Mouse (Mus musculus) CH12F3 (cell line): ENCODE results near the gene Swt1.
"Not testable (repeated sequence)": the region's sequence is repeated elsewhere in the genome, so short reads cannot be mapped to it uniquely, and the experiment has no call there.

ENCODE experiments used
- in situ Hi-C: fragments of 300-500 bp; cut with MboI; formaldehyde crosslinking; loops from 2 replicates; pipeline ENCODE4 v1.14.3; 2020; ENCODE audit warnings: low sequenced_read_pairs

The Swt1 gene

DNA sequence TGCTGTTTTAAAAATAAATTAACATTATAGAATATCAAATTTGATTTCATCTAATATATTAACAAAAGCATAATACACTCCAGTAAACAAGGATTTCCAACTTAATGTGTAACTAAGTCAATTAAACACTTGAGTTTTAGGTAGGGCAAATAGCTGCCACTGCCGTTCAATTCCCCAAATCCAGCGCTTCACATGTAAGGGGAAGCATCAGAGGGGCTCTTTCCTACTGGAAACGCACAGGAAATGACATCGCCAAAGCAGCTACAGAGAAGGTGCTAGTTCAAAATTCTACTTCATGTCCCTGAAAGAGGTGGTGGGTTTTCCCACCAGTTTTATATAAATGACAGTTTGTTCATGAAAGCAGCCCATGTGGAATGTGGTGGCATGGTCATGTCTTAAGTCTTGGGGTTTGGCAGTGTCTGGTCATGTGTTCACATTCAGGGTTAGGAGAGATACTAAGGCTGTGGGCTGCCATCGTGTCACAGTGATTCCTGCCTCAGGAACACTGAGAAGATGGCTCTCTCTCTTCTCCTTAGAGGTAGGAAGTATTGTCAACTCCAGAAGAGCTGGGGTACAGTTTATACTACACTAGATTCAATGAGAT, 60.4 kb downstream of the Swt1 start:
- in situ Hi-C loops, result no loop called here

DNA sequence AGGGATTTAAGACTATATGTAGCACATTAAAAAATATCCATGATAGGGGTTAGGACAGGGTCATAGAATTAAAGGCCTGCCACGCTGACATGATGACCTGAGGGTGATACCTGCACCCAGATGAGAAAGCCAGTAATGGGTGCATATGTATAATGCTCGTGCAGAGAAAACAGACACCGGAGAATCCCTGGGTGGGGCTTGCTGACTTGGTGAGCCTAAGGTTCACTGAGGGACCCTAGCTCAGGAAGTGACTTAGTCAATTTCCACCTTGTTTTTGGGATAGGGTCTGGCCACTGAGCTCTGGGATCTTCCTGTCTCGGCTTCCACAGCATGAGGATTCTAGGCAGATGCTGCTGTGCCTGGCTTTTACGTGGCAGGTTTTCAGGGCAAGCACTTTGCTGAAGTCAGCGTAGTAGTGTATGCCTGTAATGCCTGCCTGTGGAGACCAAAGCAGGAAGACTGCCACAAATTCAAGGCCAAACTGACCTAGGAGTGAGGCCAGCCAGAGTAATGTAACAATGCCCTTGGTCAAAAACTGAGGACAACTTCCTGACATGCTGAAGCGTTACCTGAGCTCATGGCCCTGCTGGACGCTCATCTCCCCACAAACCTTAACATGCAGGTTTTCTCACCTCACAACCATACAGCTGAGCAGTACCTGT, 61.2 kb downstream of the Swt1 start:
- in situ Hi-C loops, result no loop called here

DNA sequence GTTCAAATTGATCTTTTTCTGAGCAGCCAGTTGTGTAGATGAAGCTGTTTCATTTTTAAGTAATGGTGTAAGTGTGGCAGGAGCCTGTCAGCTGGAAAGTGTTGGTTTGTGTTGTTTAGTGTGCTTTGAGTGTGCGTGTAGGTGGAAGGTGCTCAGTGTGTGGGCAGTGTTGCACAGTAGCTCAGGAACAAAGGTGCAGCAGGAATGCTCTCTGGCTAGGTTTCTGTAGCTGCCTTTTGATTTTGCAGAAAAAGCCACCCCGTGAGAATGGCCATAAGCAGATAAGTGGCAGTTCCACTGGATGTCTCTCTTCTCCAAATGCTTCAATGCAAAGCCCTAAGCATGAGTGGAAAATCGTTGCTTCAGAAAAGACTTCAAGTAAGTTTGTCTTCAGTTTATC, 68.9 kb downstream of the Swt1 start:
- in situ Hi-C loops, result loop anchor here (10.0 kb wide), 1 partner anchor 285 kb away; no protein-coding TSS in a partner anchor

DNA sequence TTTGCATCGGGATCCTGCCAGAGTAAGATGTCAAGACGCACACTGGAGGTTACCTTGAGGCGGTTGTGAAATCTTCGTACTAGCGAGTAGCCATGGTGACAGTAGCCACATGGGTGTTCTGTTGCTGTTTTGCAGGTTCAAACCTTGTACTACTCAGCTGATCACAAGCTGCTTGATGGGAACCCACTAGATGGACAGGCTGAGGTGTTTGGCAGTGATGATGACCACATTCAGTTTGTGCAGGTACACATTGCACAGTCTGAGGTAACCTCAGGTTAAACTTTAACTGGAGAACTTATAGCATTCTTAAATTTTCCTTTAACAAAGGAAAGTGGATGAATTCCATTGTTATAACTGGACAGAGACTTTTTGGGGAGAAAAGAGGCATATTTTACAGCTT, 72.3 kb downstream of the Swt1 start:
- in situ Hi-C loops, result loop anchor here (10.0 kb wide), 1 partner anchor 281 kb away; no protein-coding TSS in a partner anchor

DNA sequence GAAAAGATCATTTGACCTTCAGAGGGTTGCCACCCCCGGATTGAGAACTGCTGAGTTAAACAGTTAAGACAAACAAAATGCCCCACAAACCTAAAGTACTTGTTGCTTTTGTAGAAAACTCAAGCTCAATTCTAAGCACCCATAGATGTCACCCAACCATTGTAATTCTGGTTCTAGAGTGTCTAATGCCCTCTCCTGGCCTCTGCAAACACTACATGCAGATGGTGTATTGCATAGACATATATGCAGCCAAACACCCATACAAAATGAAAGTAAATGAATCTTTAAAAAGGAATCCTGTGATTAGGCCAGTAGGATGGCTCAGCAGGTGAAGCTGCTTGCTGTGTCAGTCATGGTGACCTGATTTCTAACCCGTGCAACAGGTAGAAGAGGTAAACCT, 75.3 kb downstream of the Swt1 start:
- in situ Hi-C loops, result loop anchor here (10.0 kb wide), 1 partner anchor 278 kb away; no protein-coding TSS in a partner anchor

DNA sequence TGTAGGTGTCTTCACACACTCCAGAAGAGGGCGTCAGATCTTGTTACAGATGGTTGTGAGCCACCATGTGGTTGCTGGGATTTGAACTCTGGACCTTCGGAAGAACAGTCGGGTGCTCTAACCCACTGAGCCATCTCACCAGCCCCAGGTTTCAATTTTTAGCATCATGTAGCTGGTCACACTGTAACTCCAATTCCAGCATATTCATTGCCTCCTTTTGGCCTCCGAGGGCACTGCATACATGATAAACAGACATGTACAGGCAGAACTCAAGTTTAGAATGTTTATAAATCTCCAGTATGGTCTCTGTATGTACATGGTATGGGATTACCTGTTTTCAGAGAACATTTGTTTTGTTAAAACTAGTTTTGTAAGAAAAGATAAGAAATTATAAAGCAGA, 80.0 kb downstream of the Swt1 start:
- in situ Hi-C loops, result not testable (repeated sequence)

DNA sequence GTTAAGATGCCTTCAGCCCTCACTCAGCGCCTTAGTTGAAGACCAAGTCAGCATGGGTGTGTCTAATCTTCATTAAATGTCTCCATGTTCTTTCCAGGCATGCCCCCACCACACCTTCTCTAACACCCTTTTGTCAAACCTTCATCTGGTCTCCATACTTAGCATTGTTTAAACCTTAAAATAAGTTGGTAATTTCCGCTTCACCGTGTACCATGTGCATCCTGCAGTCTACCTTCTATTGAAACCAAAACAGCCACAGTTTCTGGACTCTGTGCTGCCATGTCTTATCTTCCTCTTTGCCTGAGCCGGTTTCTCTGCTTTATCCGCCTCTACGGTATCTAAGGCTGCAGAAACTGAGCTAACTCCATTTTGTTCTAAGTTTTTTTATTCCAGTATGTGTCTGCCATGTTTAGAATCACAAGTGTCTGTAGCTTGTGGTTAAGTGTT, 81.6 kb downstream of the Swt1 start:
- in situ Hi-C loops, result no loop called here

DNA sequence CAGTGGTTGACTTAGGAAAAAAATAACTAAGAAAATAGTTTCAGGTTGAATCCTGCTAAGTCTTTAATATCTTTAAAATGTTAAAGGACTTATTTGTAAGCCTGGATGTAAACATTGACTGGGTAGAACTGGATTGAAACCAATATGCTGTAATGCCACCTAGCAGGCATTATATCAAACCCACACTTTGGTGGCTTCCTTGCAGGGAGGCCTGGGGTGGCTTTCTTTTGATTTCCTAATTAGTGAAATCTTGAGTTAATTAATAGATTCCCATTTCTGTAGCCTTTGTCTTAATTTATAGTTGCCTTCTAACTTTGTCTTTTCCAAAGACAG, 82.4 kb downstream of the Swt1 start:
- in situ Hi-C loops, result no loop called here

DNA sequence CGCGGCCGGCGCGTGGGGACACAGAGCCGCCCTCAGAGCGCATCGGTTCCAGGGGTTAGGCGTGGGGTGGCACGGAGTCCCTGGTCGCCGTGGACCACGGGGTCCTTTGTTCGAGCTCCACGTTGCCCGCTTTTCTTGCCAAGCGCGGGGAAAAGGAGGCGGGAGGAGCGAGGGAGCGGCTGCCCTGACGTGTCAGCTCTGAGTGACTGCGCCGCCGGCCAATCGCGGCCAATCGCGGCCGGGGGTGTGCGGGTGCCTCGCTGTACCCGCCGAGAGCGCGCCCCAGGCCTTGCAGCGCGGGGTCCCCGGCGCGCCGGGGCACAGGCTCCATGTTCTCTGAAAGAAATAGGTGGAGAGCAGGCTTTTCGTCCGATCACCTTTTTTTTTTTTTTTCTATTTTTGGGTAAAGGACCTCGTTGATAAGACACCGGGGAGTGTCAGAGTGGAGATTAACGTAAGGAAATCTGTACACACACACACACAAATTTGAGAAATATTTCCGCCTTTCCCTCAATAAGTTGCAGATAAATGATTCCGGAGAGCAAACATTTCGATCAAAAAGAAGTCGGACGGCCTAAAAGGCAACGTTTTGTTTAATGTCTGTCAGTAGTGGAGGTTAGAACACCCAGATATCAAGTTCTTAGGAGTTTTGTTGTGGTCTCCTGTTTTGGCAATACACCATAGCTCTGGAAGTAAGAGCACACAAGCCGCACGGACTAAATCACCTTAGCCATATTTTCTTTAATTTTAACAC, 83.0 kb downstream of the Swt1 start:
- in situ Hi-C loops, result no loop called here

DNA sequence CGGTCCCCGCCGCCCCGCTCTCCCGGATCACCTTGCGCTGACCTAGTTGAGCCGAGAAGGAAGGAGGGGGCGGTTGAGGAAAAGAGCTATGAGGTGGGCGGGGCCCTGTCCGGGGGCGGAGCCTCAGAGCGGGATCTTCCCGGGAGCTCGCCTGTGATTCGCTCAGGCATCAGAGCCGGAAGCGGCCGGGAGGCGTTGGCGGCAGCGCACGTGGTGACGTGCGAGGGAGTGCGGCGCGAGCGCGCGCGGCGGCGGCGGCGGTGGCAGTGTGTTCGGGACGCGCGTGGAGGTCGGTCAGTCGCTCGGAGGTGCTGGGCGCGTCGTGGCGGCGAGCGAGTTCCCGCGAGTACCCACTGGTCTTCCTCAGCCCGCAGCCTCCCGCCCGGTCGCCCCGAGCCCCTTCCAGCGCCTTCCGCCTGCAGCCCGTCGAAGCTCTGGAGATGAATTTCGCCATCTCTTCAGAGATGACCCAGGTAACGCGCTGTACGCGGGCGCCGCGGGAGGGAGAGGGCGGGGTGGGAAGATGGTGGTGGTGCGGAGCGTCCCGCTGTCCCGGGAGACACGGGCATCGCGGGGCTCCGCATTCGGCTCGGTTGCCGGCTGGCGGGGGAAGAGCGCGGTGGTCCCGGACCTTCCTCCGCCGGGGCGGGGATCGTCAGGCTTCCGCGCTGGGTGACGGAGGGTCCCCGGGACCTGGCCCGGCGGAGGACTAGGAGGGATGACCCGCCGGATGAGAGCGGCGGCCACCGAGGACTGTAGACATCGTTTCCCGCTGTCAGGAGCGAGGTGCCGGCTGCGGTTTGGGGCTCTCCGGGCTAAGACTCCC, 83.8 kb downstream of the Swt1 start, which contains the start of gene Ivns1abp:
TSS of gene Ivns1abp (plus strand) at position 195 of the 826 bp plus-strand sequence.
- in situ Hi-C loops, result no loop called here

DNA sequence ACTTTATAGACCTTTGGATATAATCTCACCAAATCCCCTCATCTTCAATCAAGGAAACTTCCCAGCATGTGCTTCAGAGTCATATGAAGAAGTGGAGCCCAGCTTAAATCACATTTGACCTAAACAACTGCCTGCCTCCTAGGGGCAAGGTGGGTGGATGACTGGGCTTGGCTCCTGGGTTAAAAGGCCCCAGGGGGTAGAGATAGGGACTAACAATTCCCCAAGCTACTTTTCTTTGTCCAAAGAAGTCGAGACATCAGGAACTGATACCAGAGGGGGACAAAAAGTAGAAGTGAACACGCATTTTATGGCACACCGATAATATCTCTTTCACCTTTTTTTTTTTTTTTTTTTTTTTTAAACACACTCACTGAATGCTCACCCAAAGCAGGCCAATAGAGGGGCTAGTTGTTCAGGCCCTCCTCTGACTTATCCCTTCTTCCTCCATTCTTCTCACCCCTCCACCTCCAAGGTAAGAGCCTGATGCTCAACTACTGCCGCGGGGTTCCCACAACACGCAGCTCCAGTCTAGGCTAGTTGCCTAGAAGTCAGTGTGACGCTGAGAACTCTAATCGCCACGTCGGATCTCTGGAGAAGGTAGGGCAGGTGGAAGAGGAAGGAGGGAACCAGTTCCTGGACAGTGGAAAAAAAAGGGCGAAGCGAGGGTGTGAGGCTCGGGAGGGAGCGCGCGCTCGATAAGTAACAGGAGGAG, 84.5 kb downstream of the Swt1 start:
- in situ Hi-C loops, result no loop called here

DNA sequence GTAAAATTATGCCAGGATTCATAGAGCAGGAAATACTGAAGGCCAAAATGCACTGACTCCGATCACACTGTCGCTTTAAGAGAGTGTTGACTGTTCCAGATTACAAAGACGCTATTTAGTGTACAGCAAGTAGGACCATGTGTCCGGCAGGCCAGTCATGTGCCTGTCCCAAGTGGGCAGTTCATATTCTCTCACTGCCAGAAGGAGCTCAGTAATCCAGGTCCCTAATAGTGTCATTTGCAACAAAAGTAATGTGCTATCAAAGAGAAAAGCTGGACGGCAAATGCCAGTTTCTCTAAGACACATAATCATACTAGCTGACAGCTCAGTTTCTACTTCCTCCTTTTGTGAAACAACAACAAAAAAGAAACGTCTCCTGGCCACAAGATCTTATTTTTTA, 85.3 kb downstream of the Swt1 start:
- in situ Hi-C loops, result no loop called here

DNA sequence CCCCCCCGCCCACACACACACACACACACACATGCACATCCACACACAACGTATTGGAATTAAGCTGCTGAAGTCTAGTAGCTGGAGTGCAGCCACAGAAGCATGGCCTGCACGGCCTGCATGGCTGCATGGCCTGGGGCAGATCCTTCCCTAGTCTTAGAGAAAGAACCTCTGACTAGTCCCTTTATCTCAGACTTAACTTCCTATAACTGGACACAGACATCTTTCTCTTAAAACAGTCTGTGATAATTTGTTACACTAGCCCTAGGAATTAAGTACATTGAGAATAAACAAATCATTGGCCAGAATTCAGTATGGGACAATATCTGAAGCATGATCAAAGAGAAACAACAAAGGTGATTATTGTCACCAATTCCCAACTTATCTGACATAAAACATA, 85.9 kb downstream of the Swt1 start:
- in situ Hi-C loops, result no loop called here

DNA sequence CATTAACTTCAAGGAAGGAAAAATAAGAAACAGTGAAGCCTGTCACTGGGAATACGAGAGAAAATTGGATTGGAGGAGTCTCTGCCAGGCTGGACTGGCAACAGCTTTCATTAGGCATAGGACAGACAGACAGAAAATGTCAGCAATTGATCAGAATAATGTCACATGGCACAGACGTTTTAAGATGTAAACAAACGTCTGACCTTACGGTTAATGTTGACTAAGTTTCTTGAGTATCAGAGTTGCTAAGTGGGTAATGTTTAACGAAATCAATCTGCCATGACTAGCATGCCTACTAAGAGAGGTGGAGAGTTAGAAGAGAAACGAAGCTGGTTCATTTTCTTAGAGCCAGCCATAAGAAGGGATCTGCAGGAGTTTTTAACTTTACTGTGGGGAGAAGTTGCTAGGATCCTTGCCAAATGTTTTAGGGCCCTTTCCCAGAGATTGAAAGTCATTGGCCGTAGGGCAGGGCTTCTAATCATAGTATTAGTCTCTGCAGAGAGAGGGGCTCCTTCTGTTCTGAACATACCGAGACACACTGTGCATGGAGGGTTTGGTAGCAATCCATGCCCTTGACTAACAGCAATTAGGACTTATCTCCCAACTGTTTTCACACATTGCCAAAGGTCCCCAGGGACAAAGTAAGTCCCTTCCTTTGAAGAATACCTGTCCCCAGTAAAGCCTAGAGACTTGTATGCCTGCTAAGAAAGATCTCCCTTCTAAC, 86.8 kb downstream of the Swt1 start:
- in situ Hi-C loops, result no loop called here

DNA sequence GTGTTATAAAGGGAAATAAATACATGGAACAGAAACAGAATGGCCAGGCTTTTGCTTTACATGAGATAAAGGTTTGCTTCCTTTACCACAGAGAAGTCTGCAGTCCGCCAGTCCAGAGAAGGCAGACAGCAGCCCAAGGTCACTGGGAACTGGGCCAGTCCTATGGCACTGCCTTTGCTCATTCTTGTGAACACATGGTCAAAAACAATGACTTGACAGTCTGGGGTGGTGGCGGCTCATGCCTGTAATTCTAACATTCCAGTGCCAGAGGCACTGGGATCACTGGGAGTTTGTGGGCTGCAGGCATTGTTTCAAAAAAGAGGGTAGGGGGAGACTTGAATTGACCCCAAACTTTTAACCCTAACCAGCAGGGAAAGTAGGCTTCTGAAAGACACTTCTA, 89.3 kb downstream of the Swt1 start:
- in situ Hi-C loops, result no loop called here

DNA sequence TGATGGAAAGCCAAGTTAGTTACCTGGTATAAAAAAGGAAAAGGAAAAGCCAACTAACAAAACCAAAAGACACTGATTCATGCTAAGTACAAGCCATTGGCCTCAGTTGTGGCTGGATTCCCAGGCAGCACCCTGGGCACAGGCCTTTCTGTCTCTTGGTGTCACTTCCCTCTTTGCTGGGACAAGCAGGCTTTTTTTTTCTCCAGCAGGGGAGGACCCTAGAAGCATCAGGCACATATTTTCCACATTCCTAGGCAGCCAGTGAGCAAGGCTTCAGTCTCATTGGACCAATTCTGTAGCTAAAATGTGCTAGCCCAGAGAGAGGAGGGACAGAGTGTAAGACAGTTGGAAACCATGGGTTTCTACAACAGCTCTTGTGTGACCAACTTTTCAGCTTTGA, 90.0 kb downstream of the Swt1 start:
- in situ Hi-C loops, result no loop called here

DNA sequence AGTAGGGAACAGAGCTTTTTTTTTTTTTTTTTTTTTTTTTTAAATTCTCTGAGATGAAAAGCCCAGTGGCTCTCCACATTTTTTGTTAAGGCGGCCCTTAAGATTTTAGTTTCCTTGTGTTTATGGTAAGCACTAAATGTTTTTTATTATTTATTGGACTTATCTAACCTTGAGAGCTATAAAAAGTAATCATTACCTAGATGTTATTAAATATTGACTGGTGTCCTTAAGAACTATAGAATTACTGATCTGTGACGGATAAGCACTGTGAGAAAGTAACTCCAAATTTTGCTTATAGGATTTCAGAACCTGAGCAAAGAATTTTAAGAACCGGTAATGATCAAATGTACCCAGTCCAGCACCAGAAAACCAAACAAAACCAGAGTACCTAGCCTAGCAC, 95.4 kb downstream of the Swt1 start:
- in situ Hi-C loops, result no loop called here

DNA sequence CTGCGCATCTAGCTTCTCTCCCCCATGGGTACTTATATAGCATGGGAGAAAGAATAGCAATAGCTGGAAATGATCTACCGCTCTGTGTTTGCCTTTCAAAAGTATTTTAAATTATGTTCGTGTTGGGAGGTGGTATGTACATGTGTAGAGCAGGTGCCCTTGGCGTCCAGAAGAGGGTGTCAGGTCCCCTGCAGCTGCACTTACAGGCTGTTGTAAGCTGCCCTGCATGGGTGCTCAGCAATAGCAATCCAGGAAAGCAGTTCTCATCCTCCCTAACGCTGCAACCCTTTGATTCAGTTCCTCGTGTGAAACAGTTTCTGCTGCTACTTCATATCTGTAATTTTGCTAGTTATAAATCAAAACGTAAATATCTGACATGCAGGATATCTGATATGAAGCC, 98.7 kb downstream of the Swt1 start:
- in situ Hi-C loops, result no loop called here

DNA sequence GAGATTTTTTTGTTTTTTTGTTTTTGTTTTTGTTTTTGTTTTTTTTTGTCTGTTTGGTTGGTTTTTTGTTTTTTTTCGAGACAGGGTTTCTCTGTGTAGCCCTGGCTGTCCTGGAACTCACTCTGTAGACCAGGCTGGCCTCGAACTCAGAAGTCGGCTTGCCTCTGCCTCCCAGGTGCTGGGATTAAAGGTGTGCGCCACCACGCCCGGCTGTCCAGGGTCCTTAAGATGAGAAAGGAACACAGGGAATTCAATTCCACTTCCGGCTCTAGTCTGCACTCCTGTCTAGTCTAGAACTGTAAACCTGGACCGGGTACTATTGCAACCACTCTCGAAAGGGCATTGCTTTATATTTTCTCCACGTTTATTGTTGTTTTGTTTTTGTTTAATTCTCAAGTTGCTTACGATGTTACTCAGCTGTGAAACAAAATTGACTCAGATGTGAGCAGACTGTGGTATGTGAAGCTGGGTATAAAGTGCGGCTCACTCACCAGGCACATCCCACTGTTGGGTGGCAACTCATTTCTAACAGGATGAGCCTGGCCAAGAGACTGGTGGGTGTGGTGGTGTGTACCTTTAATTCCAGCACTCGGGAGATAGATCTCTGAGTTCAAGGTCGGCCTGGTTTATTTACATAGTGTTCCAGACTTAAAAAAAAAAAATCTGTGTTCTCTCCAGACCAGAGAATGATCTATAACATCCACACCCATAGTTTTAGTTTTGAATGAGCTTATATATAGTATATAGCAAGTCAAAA, 99.7 kb downstream of the Swt1 start:
- in situ Hi-C loops, result no loop called here
